Mouse (Mus musculus): ENCODE results near the gene Gramd2. TPM values are rescaled to one million over a fixed set of nuclear protein-coding genes. Genes with fewer than 3 reads are reported as not detected.
A peak's percentile ranks its signal among the peaks of the same experiment; 100 is the strongest.

Gramd2 gene
- polyA plus RNA-seq, 1 experiment = 4.5 TPM

GRCm38 (mm10) chr9:59660421-59660820 lies 19.5 kb upstream of the Gramd2 start:
- Histone ChIP-seq H3K4me3 (ENCODE audit: low read depth, low read length) (peak overlapping the region; percentile 70), H3K27me3 (ENCODE audit: control insufficient read depth, insufficient read depth, low read length, poor library complexity, severe bottlenecking) (no peaks in the 10 kb centered on the region), H3K9ac (ENCODE audit: low read depth, poor library complexity, severe bottlenecking) (peak overlapping the region; percentile 15), H3K4me1 (ENCODE audit: control insufficient read depth, insufficient read depth, low read length) (peaks cover 3% of the 10 kb centered on the region), H3K36me3 (ENCODE audit: control insufficient read depth, insufficient read depth, low read length, poor library complexity, severe bottlenecking) (peaks cover 58% of the 10 kb centered on the region), H3K27ac (ENCODE audit: insufficient read depth, low read length) (no peak overlapping the region), H3K9me3 (replicated peaks; ENCODE audit: control insufficient read depth, insufficient read depth, low read length, poor library complexity, severe bottlenecking) (no peaks in the 10 kb centered on the region)
- no peak for TF ChIP-seq EP300 (IDR thresholded peaks at IDR 0.05; ENCODE audit: insufficient read depth, low read depth, low read length)
- no peak for TF ChIP-seq CTCF (IDR thresholded peaks at IDR 0.05; ENCODE audit: low read depth, low read length)
- no peak for TF ChIP-seq POLR2A (IDR thresholded peaks at IDR 0.05; ENCODE audit: insufficient read depth, low read length)

DNA sequence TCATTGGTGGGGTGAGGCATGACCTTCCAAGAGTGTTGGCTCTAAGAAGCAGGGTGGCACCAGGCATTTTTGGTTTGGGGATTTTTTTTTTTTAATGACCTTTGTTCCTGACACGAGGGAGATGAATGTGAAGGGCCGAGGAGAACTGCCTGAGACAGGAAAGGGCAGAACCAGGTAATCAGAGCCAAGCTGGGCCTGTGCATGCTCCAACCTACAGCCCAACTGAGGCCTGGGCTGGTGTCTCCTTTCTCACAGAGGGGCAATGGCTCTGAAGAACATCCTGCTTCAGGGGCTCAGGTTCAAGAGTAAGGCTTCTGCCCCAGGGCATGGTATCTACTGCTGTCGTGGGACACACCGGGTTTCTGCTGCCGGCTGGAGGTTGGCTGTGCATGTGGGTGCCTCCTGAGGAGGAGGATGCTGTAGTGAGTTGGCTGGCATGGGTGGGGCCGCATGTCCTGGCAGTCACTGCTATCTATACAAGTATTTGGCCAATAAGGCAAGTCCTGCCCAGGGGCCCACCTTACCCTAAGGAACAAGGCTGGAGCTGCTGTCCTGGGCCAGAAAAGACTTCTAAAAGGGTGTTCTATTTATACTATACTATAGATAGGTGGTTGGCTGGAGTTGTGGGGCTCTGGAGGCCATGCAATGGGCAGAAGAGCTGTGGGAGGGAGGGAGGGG lies 18.5 kb upstream of the Gramd2 start:
- Histone ChIP-seq H3K36me3 (ENCODE audit: control insufficient read depth, insufficient read depth, low read length, poor library complexity, severe bottlenecking) (peaks cover 68% of the 10 kb centered on the region), H3K27ac (ENCODE audit: insufficient read depth, low read length) (no peak overlapping the region), H3K4me1 (ENCODE audit: control insufficient read depth, insufficient read depth, low read length) (peaks cover 3% of the 10 kb centered on the region), H3K27me3 (ENCODE audit: control insufficient read depth, insufficient read depth, low read length, poor library complexity, severe bottlenecking) (no peaks in the 10 kb centered on the region), H3K4me3 (ENCODE audit: low read depth, low read length) (peak overlapping the region; percentile 70), H3K9ac (ENCODE audit: low read depth, poor library complexity, severe bottlenecking) (no peak overlapping the region), H3K9me3 (replicated peaks; ENCODE audit: control insufficient read depth, insufficient read depth, low read length, poor library complexity, severe bottlenecking) (no peaks in the 10 kb centered on the region)
- TF ChIP-seq CTCF (IDR thresholded peaks at IDR 0.05; ENCODE audit: low read depth, low read length) (no peak), EP300 (IDR thresholded peaks at IDR 0.05; ENCODE audit: insufficient read depth, low read depth, low read length) (no peak), POLR2A (IDR thresholded peaks at IDR 0.05; ENCODE audit: insufficient read depth, low read length) (no peak)

DNA sequence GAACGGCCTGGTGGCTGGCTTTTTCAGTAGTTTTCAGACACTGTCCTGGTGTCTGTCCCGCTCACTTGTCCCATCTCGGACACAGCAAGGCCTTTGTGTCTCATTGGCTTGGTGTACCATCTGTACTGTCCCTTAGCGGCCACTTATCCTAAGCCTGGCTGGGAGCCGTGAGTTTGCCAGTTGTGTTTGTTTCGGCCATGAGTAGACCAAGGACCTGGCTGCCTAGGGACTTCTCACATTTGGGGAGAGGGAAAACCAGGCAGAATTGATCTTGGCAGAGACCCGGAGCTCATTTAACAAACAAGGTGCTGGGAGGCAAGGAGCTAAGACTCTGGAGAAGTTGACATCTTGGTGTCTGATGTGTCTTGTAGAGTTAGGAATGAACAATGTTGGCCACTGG lies 16.7 kb upstream of the Gramd2 start:
- Histone ChIP-seq H3K4me1 (ENCODE audit: control insufficient read depth, insufficient read depth, low read length) (peaks cover 4% of the 10 kb centered on the region), H3K9ac (ENCODE audit: low read depth, poor library complexity, severe bottlenecking) (no peak overlapping the region), H3K27ac (ENCODE audit: insufficient read depth, low read length) (no peak overlapping the region), H3K4me3 (ENCODE audit: low read depth, low read length) (peak overlapping the region; percentile 22; the same call in 1 of the 2 replicates), H3K27me3 (ENCODE audit: control insufficient read depth, insufficient read depth, low read length, poor library complexity, severe bottlenecking) (no peaks in the 10 kb centered on the region), H3K9me3 (replicated peaks; ENCODE audit: control insufficient read depth, insufficient read depth, low read length, poor library complexity, severe bottlenecking) (no peaks in the 10 kb centered on the region), H3K36me3 (ENCODE audit: control insufficient read depth, insufficient read depth, low read length, poor library complexity, severe bottlenecking) (peaks cover 85% of the 10 kb centered on the region)
- no peak for TF ChIP-seq EP300 (IDR thresholded peaks at IDR 0.05; ENCODE audit: insufficient read depth, low read depth, low read length)

- Histone ChIP-seq H3K4me3 (ENCODE audit: low read depth, low read length) (no peak overlapping the region), H3K27me3 (ENCODE audit: control insufficient read depth, insufficient read depth, low read length, poor library complexity, severe bottlenecking) (no peaks in the 10 kb centered on the region), H3K4me1 (ENCODE audit: control insufficient read depth, insufficient read depth, low read length) (peaks cover 4% of the 10 kb centered on the region), H3K27ac (ENCODE audit: insufficient read depth, low read length) (no peak overlapping the region; the same call in 1 of the 2 replicates), H3K36me3 (ENCODE audit: control insufficient read depth, insufficient read depth, low read length, poor library complexity, severe bottlenecking) (peaks cover 88% of the 10 kb centered on the region), H3K9me3 (replicated peaks; ENCODE audit: control insufficient read depth, insufficient read depth, low read length, poor library complexity, severe bottlenecking) (no peaks in the 10 kb centered on the region), H3K9ac (ENCODE audit: low read depth, poor library complexity, severe bottlenecking) (no peak overlapping the region)
- no peak for TF ChIP-seq EP300 (IDR thresholded peaks at IDR 0.05; ENCODE audit: insufficient read depth, low read depth, low read length)
- no peak for TF ChIP-seq CTCF (IDR thresholded peaks at IDR 0.05; ENCODE audit: low read depth, low read length)
- no peak for TF ChIP-seq POLR2A (IDR thresholded peaks at IDR 0.05; ENCODE audit: insufficient read depth, low read length)
Measured at GRCm38 (mm10) chr9:59663957-59664356, 16.0 kb upstream of the Gramd2 start.

GRCm38 (mm10) chr9:59664664-59665256 lies 15.2 kb upstream of the Gramd2 start:
- Histone ChIP-seq H3K27ac (ENCODE audit: insufficient read depth, low read length) (no peak overlapping the region), H3K4me3 (ENCODE audit: low read depth, low read length) (no peak overlapping the region), H3K4me1 (ENCODE audit: control insufficient read depth, insufficient read depth, low read length) (peaks cover 4% of the 10 kb centered on the region), H3K27me3 (ENCODE audit: control insufficient read depth, insufficient read depth, low read length, poor library complexity, severe bottlenecking) (no peaks in the 10 kb centered on the region), H3K36me3 (ENCODE audit: control insufficient read depth, insufficient read depth, low read length, poor library complexity, severe bottlenecking) (peaks cover 95% of the 10 kb centered on the region), H3K9me3 (replicated peaks; ENCODE audit: control insufficient read depth, insufficient read depth, low read length, poor library complexity, severe bottlenecking) (no peaks in the 10 kb centered on the region), H3K9ac (ENCODE audit: low read depth, poor library complexity, severe bottlenecking) (no peak overlapping the region)
- TF ChIP-seq CTCF (IDR thresholded peaks at IDR 0.05; ENCODE audit: low read depth, low read length) (no peak), POLR2A (IDR thresholded peaks at IDR 0.05; ENCODE audit: insufficient read depth, low read length) (no peak), EP300 (IDR thresholded peaks at IDR 0.05; ENCODE audit: insufficient read depth, low read depth, low read length) (no peak)

GRCm38 (mm10) chr9:59666016-59666415 lies 13.9 kb upstream of the Gramd2 start:
- Histone ChIP-seq H3K9me3 (replicated peaks; ENCODE audit: control insufficient read depth, insufficient read depth, low read length, poor library complexity, severe bottlenecking) (no peaks in the 10 kb centered on the region), H3K4me1 (ENCODE audit: control insufficient read depth, insufficient read depth, low read length) (peaks cover 4% of the 10 kb centered on the region), H3K9ac (ENCODE audit: low read depth, poor library complexity, severe bottlenecking) (no peak overlapping the region), H3K4me3 (ENCODE audit: low read depth, low read length) (no peak overlapping the region), H3K36me3 (ENCODE audit: control insufficient read depth, insufficient read depth, low read length, poor library complexity, severe bottlenecking) (peaks cover 96% of the 10 kb centered on the region), H3K27ac (ENCODE audit: insufficient read depth, low read length) (no peak overlapping the region), H3K27me3 (ENCODE audit: control insufficient read depth, insufficient read depth, low read length, poor library complexity, severe bottlenecking) (no peaks in the 10 kb centered on the region)
- TF ChIP-seq EP300 (IDR thresholded peaks at IDR 0.05; ENCODE audit: insufficient read depth, low read depth, low read length) (no peak), POLR2A (IDR thresholded peaks at IDR 0.05; ENCODE audit: insufficient read depth, low read length) (no peak), CTCF (IDR thresholded peaks at IDR 0.05; ENCODE audit: low read depth, low read length) (no peak)
